Mouse (Mus musculus) megakaryocyte, adult 5-6 weeks (primary cell): ENCODE data around the gene Rabl3. TPM values are rescaled to one million over a fixed set of nuclear protein-coding genes. Genes with fewer than 3 reads are reported as not detected.

ENCODE experiments used
- ATAC-seq: 2 replicates; pipeline ENCODE4 v1.8.0; 2016; ENCODE audit warnings: mild to moderate bottlenecking, inconsistent platforms; ENCODE audit not compliant: poor library complexity, severe bottlenecking
- total RNA-seq, 2 experiments: library from RNA; stranded (forward) in 1 of 2; stranded (reverse) in 1 of 2; fragments of 153-499, 151-499 nt in 1 of 2; fragments of 221-1000, 200-1000 nt in 1 of 2; gene quantifications; 2 replicates each; pipeline versions ENCODE4 v1.2.3 to v1.2.4; 2015 to 2017

Gene Rabl3
- total RNA-seq, 2 experiments from 2014 or later, result 5.6 to 12.2 TPM

DNA sequence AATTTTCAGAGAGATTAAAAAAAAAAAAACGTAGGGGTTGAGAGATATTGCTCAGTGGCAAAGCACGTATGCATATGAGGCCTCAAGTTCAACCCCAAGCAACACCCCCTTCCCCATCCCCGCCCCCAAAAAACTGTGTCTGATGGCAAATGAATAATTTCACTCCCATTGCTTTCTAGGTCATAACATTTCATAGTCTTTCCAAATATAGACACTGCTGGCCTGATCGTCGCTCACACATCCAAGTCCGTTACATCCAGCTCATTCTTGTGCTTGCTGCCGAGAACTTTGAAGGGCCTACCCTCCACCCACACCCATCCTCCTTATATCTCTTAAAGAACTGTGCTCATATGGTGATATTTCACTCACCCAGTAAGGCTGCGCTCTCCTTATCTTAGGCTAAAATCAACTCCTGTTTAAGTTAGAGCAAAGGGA lies 45.5 kb downstream of the Rabl3 start:
- ATAC-seq, result no peak

DNA sequence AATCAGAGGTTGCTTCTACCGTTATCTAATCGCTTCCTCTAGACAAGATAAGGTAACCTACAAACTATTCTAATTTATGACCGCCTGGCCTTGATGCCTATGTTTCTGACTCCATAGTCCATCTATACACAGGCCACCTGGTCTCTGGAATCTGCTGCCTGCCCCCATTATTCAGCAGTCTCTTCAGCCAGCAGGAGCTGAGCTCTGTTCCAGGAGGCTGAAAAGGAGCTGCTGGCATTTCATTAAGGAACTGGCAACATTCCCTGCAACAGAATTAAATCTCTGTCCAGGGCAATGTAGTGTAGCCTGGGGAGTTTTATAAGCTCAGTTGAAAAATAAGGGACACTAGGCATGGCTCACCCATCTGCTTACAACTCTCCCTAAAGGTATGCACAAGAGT lies 51.2 kb downstream of the Rabl3 start:
- no peak for ATAC-seq

DNA sequence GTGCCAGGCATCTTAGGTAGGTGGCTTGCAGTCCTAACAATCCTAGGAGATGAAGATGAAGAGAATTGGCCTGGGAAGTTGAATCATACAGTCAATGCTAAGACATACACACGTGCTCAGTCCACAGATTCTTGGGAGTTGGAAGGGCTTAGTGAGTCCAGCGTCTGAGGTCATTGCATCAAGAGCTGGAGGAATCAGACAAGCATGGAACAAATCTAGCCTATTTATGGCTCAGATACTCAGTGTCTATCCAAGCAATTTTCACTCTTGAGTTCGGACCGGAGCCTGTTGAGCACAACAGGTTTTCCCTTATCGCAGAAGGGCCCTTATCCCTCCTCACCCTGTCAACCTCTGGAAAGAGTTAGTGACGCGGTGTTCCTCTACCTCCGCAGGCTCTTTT lies 51.9 kb downstream of the Rabl3 start:
- no peak for ATAC-seq

DNA sequence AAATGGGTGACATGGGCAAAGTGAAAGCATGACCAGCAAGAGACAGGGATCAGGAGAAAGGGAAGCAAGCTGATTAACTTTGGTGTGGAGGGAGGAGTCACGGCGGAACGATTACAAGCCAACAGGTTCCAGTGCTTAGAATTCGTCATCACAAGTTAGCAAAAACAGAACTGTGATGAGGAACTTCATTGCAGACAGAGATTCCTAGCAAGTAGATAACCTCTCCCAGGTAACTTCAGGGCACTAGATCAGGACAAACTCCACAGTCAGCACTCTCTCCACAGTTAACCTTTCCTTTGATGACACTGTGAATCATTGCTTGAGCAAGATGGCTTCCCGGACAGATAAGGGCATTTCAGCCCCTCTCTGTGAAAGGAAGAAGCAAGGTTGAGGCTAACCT lies 57.7 kb downstream of the Rabl3 start:
- no peak for ATAC-seq

DNA sequence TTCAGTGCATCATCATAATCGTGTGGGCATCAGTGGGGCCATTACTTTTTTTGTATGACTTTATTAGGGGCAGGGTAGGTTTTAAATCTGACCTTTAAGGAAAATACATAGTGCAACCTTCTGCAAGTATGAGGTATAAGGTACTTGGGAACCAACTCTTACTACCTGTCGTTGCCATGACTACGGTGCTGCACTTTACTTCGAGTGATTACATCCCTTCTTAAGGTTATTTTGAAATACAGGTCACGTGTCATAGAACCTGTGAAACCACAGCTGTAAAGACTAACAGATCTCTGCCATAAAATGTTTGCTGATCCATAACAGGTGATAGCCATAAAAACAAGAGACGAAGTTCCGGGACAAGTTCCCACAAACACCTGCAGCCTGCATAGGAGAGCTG lies 58.8 kb downstream of the Rabl3 start:
- ATAC-seq, result no peak

DNA sequence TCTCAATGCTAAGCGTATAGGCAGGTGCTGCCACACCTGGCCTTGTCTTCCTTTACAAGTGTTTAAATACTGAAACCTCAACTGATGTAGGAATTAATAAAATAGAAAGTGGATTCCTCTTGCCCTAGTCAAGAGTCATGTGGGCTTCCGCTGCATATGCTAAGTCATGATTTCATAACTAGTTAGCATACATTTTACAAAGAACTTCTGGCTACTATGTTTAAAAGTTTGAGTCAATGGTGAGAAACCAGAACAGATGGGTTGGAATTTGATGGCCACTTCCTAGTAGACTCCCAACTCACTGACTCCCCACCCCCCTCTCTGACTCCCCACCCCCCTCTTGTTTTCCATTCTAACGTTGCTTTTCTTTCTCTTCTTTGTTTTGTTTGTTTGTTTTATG lies 59.6 kb downstream of the Rabl3 start:
- ATAC-seq, result no peak

DNA sequence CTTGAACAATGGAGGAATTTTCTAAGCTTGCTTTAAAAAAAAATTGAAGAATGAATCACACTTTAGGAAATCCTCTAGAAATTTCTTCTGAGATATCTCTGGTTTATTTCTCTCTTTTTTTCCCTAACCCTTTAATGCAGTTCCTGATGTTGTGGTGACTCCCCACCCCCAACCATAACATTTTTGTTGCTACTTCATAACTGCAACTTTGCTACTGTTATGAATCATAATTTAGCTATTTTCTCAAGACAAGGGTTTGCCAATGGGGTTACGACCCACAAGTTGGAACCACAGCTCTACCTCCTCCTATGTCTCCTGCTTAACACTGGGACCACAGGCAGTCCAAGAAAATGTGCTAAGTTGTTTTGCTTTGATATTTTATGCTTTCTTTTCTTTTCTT lies 63.7 kb downstream of the Rabl3 start:
- ATAC-seq, result no peak

DNA sequence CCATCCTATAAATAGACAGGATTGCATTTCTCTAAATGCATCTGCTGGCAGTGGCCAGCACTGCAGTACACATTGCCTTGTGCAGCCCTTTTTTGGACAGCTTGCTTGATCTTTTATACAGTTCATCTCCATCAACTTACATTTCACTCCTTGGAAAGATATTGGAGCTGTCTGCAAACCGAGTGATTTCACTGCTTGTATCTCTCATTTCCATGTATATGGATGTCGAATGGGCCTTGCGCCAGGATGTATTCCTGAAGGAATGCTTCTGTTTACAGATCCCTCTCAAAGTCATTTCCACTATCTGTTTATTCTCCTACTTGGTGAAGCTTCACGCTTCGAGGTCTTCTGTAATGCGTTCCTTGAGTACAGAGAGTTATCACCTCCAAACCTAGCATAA lies 64.6 kb downstream of the Rabl3 start:
- ATAC-seq, result no peak

DNA sequence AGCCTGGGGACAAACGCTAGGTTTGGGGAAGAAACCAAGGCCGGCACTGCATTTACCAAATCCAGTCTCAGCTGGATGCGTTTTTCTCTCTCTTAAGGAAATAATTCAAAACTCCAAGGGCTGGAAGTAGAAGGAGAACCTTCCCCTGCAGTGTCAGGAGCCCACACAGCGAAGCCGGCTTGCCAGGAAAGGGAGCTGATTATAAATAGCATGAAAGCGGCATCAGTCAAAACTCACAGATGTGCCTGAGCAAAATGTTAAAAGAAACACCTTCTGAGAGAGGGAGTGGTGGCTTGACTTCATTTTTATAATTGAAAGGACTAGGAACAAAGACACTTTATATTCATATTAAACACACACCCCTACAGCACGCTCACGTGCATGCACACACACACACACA lies 70.6 kb downstream of the Rabl3 start:
- ATAC-seq, result no peak

DNA sequence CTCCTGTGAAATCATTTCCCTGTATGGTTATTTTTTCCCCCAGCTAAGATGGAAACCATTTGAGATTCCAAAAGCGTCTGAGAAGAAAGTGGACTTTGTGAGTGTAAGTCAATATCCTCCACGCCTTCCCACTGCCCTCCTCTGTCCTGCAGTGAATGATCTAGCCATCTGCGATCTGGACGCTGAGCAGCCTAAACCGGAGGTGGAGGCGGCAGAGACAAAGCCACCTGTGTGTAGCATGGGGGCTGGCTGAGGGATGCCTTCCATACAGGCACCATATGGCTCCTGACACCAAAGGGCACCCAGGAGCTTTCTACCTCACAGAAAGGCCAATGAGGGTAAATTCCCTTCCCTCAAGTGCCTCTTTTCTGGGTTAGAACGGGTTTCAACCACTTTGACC lies 71.4 kb downstream of the Rabl3 start:
- ATAC-seq, result no peak

DNA sequence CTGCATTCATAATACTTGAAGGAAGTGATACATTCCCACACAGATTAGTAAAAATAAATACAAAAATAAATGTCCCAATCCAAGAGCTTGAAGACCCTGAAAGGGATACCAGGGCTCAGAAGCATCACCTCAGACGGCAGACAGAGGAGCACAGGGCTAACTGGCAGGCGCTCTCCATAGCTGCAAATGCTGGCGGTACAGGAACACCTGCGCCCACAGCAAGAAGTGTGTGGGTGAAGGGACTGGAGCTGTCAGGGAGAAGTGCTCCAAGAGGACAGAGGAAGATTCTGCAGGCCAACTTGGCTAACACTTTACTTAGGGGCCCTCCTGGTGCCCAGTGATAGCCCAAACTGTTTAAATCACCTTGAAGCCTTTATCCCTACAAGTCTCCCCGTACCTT lies 72.3 kb downstream of the Rabl3 start:
- no peak for ATAC-seq

DNA sequence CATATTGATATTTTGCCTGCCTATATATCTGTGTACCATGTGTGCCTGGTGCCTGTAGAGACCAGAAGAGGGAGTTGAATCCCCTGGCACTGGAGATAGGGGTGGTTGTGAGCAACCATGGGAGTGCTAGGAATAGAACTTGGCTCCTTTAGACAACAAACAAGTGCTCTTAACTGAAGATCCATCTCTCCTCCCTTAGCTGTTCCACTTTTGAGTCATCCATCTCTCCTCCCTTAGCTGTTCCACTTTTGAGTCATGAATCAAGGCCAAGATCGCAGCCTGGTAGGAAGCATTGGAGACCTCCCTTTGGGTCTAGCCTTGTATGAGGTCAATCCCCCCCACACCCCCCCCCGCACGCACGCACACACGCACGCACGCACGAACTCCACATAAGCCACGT lies 74.9 kb downstream of the Rabl3 start:
- no peak for ATAC-seq

DNA sequence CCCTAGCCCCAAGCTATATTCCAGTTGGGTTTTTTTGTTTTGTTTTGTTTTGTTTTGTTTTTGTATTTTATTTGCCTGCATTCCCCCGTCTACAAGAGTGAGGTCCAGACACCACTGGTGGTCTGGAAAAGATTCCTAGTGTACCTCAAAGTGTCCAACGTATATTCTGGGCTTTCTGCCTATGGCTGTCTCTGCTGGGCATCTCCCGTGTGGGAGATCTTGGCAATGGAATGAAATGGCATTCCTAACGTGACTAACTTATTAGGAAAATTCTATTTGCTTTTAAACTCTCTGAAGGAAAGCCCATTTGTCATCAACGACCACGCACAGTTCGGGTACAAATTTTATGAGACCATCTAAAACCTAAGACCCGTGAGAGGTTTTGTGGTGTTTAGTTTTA lies 75.7 kb downstream of the Rabl3 start:
- no peak for ATAC-seq

DNA sequence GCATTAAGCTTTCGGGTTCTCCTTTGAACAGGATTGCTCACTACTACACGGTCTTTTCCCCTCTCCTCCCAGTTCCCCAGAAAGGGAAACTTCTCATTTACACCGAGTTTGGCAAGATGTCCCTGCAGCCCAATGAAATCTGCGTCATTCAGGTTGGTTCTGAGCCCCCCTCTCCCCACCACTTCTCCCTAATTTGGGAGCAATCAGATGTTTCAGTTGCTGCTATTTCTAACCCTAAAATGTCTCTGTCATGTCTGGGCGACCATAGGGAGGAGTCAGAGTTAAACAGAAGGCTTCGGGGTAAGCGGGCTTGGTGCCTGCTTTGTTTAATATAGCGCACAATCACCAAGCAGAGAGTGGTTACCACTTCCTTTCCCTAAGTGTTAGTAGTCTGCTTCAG lies 76.4 kb downstream of the Rabl3 start:
- no peak for ATAC-seq

DNA sequence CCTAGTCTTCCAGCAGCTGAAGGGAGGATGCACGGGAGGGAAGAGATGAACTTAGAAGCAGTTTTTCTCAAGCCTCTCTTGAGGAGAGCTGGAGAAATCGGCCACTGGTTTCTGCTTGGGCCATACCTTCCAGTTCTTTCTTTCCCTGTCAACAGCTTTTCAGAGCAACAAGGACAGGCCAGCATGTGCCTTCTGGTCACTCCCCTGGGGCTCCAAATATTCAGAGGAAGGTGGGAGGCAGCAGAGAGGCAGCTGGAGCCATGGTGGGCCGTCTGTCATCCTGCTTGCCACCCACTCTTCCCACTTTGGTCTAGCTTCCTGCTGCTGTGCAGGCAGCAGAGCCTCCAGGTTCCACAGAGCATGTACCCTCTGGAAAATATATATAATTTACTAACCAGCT lies 78.0 kb downstream of the Rabl3 start:
- ATAC-seq, result no peak

Other genes with a start within 250 kb of the Rabl3 start
- gene Stxbp5l, start 154.9 kb upstream of the Rabl3 start, total RNA-seq (2015), result not detected in 2 replicates
- gene Stxbp5l, start 154.9 kb upstream of the Rabl3 start, total RNA-seq (2017), result not detected in 2 replicates
- 7.3 and 10.2 TPM in 2 replicates for gene Gtf2e1, start 96 bp upstream of the Rabl3 start, total RNA-seq (2015)
- 14.4 and 14.6 TPM in 2 replicates for gene Gtf2e1, start 96 bp upstream of the Rabl3 start, total RNA-seq (2017)
- gene Hgd, start 40.3 kb downstream of the Rabl3 start, total RNA-seq (2015), result not detected in 2 replicates
- not detected in 2 replicates for gene Hgd, start 40.3 kb downstream of the Rabl3 start, total RNA-seq (2017)
- 35.2 and 58.3 TPM in 2 replicates for gene Ndufb4, start 114.6 kb downstream of the Rabl3 start, total RNA-seq (2015)
- gene Ndufb4, start 114.6 kb downstream of the Rabl3 start, total RNA-seq (2017), result 11.5 TPM in 2 replicates
- 0.16 and 1.1 TPM in 2 replicates for gene Fstl1, start 237.0 kb downstream of the Rabl3 start, total RNA-seq (2015)
- gene Fstl1, start 237.0 kb downstream of the Rabl3 start, total RNA-seq (2017), result 0.44 and 0.89 TPM in 2 replicates